Mouse (Mus musculus) gonadal fat pad, adult 2 months (tissue): Measurements from ENCODE around the gene Rbm28. TPM values are rescaled to one million over a fixed set of nuclear protein-coding genes. Genes with fewer than 3 reads are reported as not detected.

Experiments used
- DNase-seq: peaks from one replicate; pipeline ENCODE4 v3.0.0-alpha.2; 2012; ENCODE audit warnings: low read depth
- polyA plus RNA-seq: library from polyadenylated mRNA; depleted of rRNA; stranded (reverse); fragments of >200 nt; gene quantifications from 2 replicates; pipeline ENCODE4 v1.2.3, GENCODE M21; 2012; rRNA removed

Rbm28 gene
- polyA plus RNA-seq, 1 experiment = 18.1 TPM

GRCm38 (mm10) chr6:29079291-29079690, 85.5 kb downstream of the Rbm28 start:
- no peak for DNase-seq

- DNase-seq = no peak
Measured at GRCm38 (mm10) chr6:29074133-29074469, 90.7 kb downstream of the Rbm28 start.

Other genes starting within 250 kb of the Rbm28 start
- gene Lep, start 104.8 kb downstream of the Rbm28 start, polyA plus RNA-seq = 112 and 748 TPM in 2 replicates
- gene Prrt4, start 14.6 kb upstream of the Rbm28 start, polyA plus RNA-seq = 1.8 and 2.1 TPM in 2 replicates
- 35.8 and 36.5 TPM in 2 replicates for gene Impdh1, start 51.4 kb upstream of the Rbm28 start, polyA plus RNA-seq
- 11.9 and 21.2 TPM in 2 replicates for gene Hilpda, start 107.5 kb upstream of the Rbm28 start, polyA plus RNA-seq
- gene Fam71f2, start 114.6 kb upstream of the Rbm28 start, polyA plus RNA-seq = 12.4 and 14.0 TPM in 2 replicates
- gene Fam71f1, start 154.1 kb upstream of the Rbm28 start, polyA plus RNA-seq = 0.77 and 2.0 TPM in 2 replicates
- gene Calu, start 183.1 kb upstream of the Rbm28 start, polyA plus RNA-seq = 83.7 and 110 TPM in 2 replicates
- gene Opn1sw, start 223.5 kb upstream of the Rbm28 start, polyA plus RNA-seq = 0.81 and 0.86 TPM in 2 replicates
- 6.1 and 8.4 TPM in 2 replicates for gene Ccdc136, start 231.3 kb upstream of the Rbm28 start, polyA plus RNA-seq